Mouse (Mus musculus) kidney, adult 9 months (tissue): ENCODE measurements around the gene Olfr374.

Source experiments
- DNase-seq: peaks from one replicate; pipeline ENCODE4 v3.0.0; 2022

Olfr374 gene

GRCm38 (mm10) chr8:72136302-72136978, 29.6 kb downstream of the Olfr374 start:
- peak; percentile 82 for DNase-seq

GRCm38 (mm10) chr8:72137431-72137830, 30.6 kb downstream of the Olfr374 start:
- DNase-seq = no peak

GRCm38 (mm10) chr8:72138456-72138855, 31.6 kb downstream of the Olfr374 start:
- DNase-seq = no peak

GRCm38 (mm10) chr8:72143256-72143824, 36.5 kb downstream of the Olfr374 start:
- DNase-seq = no peak

GRCm38 (mm10) chr8:72144345-72144975, 37.6 kb downstream of the Olfr374 start:
- no peak for DNase-seq

- DNase-seq = no peak
Observed at GRCm38 (mm10) chr8:72145511-72145910, 38.7 kb downstream of the Olfr374 start.

GRCm38 (mm10) chr8:72146056-72146455, 39.2 kb downstream of the Olfr374 start:
- no peak for DNase-seq

- DNase-seq = no peak
Observed at GRCm38 (mm10) chr8:72146556-72146955, 39.7 kb downstream of the Olfr374 start.

- DNase-seq = peak; percentile 36
Observed at GRCm38 (mm10) chr8:72147266-72147665, 40.4 kb downstream of the Olfr374 start.

GRCm38 (mm10) chr8:72149056-72149455, 42.2 kb downstream of the Olfr374 start:
- no peak for DNase-seq

GRCm38 (mm10) chr8:72151418-72152078, 44.7 kb downstream of the Olfr374 start:
- DNase-seq = no peak

GRCm38 (mm10) chr8:72153382-72153781, 46.5 kb downstream of the Olfr374 start:
- DNase-seq = no peak

GRCm38 (mm10) chr8:72158096-72158495, 51.3 kb downstream of the Olfr374 start:
- DNase-seq = no peak

GRCm38 (mm10) chr8:72158726-72159125, 51.9 kb downstream of the Olfr374 start:
- no peak for DNase-seq

GRCm38 (mm10) chr8:72160007-72160406, 53.2 kb downstream of the Olfr374 start:
- DNase-seq = no peak

- peak; percentile 100 for DNase-seq
Observed at GRCm38 (mm10) chr8:72160707-72161697, 54.2 kb downstream of the Olfr374 start, which contains the start of gene Rab8a. Rab8a (plus strand) TSS chr8:72161200.

GRCm38 (mm10) chr8:72162821-72163220, 56.0 kb downstream of the Olfr374 start:
- no peak for DNase-seq
